Mouse (Mus musculus): ENCODE results near the gene Tdrd7. TPM values are rescaled to one million over a fixed set of nuclear protein-coding genes. Genes with fewer than 3 reads are reported as not detected.

Tdrd7 gene
- polyA plus RNA-seq, 1 experiment from 2014 or later, result 30.0 TPM

GRCm38 (mm10) chr4:46068573-46068972 lies 103.4 kb downstream of the Tdrd7 start:
- ATAC-seq, result no peak
- Histone ChIP-seq H3K9ac (ENCODE audit: low read depth, low read length) (no peak overlapping the region), H3K27me3 (replicated peaks; ENCODE audit: control insufficient read depth, insufficient read depth, low read length) (no peaks in the 10 kb centered on the region), H3K36me3 (ENCODE audit: control insufficient read depth, insufficient read depth, low read length) (no peaks in the 10 kb centered on the region), H3K4me1 (ENCODE audit: control insufficient read depth, insufficient read depth, low read depth, low read length) (no peaks in the 10 kb centered on the region), H3K4me2 (ENCODE audit: low read length) (no peak overlapping the region), H3K9me3 (ENCODE audit: control insufficient read depth, low read length) (no peaks in the 10 kb centered on the region), H3K27ac (ENCODE audit: low read depth, low read length) (no peak overlapping the region), H3K4me3 (ENCODE audit: low read length) (no peak overlapping the region)
- WGBS, result 45% methylated on average over 1 of the region's 1 CpGs

- Histone ChIP-seq H3K9me3 (ENCODE audit: control insufficient read depth, low read length) (no peaks in the 10 kb centered on the region), H3K27ac (ENCODE audit: low read depth, low read length) (no peak overlapping the region), H3K9ac (ENCODE audit: low read depth, low read length) (no peak overlapping the region), H3K4me3 (ENCODE audit: low read length) (no peak overlapping the region), H3K36me3 (ENCODE audit: control insufficient read depth, insufficient read depth, low read length) (no peaks in the 10 kb centered on the region), H3K4me2 (ENCODE audit: low read length) (no peak overlapping the region), H3K27me3 (replicated peaks; ENCODE audit: control insufficient read depth, insufficient read depth, low read length) (no peaks in the 10 kb centered on the region), H3K4me1 (ENCODE audit: control insufficient read depth, insufficient read depth, low read depth, low read length) (no peaks in the 10 kb centered on the region)
- WGBS, result 55% methylated on average over 6 of the region's 6 CpGs
- ATAC-seq, result peak; percentile 45; the same call in 1 of the 2 replicates
These were observed 104.8 kb downstream of the Tdrd7 start for GRCm38 (mm10) chr4:46069851-46070482.

- WGBS, result 82% methylated on average over 6 of the region's 6 CpGs
- Histone ChIP-seq H3K4me2 (ENCODE audit: low read length) (no peak overlapping the region), H3K36me3 (ENCODE audit: control insufficient read depth, insufficient read depth, low read length) (no peaks in the 10 kb centered on the region)
These were observed 107.5 kb downstream of the Tdrd7 start for GRCm38 (mm10) chr4:46072631-46073030.

GRCm38 (mm10) chr4:46073736-46074135 lies 108.6 kb downstream of the Tdrd7 start:
- Histone ChIP-seq H3K27me3 (replicated peaks; ENCODE audit: control insufficient read depth, insufficient read depth, low read length) (no peaks in the 10 kb centered on the region), H3K36me3 (ENCODE audit: control insufficient read depth, insufficient read depth, low read length) (no peaks in the 10 kb centered on the region), H3K4me1 (ENCODE audit: control insufficient read depth, insufficient read depth, low read depth, low read length) (no peaks in the 10 kb centered on the region), H3K4me2 (ENCODE audit: low read length) (no peak overlapping the region), H3K9ac (ENCODE audit: low read depth, low read length) (no peak overlapping the region), H3K27ac (ENCODE audit: low read depth, low read length) (no peak overlapping the region), H3K9me3 (ENCODE audit: control insufficient read depth, low read length) (no peaks in the 10 kb centered on the region), H3K4me3 (ENCODE audit: low read length) (no peak overlapping the region)
- no peak for ATAC-seq
- 50% methylated on average over 4 of the region's 4 CpGs for WGBS

More at GRCm38 (mm10) chr4:46072631-46073030, 107.5 kb downstream of the Tdrd7 start:
- Histone ChIP-seq H3K9ac (ENCODE audit: low read depth, low read length) (no peak overlapping the region), H3K4me1 (ENCODE audit: control insufficient read depth, insufficient read depth, low read depth, low read length) (no peaks in the 10 kb centered on the region), H3K27me3 (replicated peaks; ENCODE audit: control insufficient read depth, insufficient read depth, low read length) (no peaks in the 10 kb centered on the region), H3K27ac (ENCODE audit: low read depth, low read length) (no peak overlapping the region), H3K4me3 (ENCODE audit: low read length) (no peak overlapping the region), H3K9me3 (ENCODE audit: control insufficient read depth, low read length) (no peaks in the 10 kb centered on the region)
- ATAC-seq, result no peak

- H3K27me3 ChIP-seq (replicated peaks; ENCODE audit: control insufficient read depth, insufficient read depth, low read length), result no peaks in the 10 kb centered on the region
- H3K9ac ChIP-seq (ENCODE audit: low read depth, low read length), result no peak overlapping the region
- H3K4me3 ChIP-seq (ENCODE audit: low read length), result no peak overlapping the region
- H3K4me2 ChIP-seq (ENCODE audit: low read length), result no peak overlapping the region
- no peak for ATAC-seq
- H3K27ac ChIP-seq (ENCODE audit: low read depth, low read length), result no peak overlapping the region
- H3K4me1 ChIP-seq (ENCODE audit: control insufficient read depth, insufficient read depth, low read depth, low read length), result no peaks in the 10 kb centered on the region
- 87% methylated on average over 3 of the region's 3 CpGs for WGBS
- no peaks in the 10 kb centered on the region for H3K9me3 ChIP-seq (ENCODE audit: control insufficient read depth, low read length)
- no peaks in the 10 kb centered on the region for H3K36me3 ChIP-seq (ENCODE audit: control insufficient read depth, insufficient read depth, low read length)
These were observed 110.5 kb downstream of the Tdrd7 start for GRCm38 (mm10) chr4:46075664-46076063.

DNA sequence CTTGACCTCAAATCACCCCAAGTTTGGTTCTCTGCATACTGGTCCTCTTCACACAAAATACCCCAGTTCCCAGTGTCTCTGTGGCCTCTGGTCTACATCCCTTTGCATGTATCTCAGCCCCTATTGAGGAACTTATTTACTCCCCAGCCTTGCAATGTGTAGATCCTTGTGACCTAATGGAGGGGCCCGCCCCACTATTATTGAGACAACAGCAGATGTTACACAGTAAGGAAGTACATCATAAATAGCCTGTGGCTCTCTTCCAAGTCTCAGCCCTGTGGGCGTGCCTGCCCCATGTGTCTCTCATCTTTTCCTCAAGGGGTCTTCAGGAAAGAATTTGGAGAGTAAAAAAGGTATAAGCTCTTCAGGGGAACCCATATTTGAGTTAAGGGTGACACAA lies 111.8 kb downstream of the Tdrd7 start:
- no peak for ATAC-seq
- no peak overlapping the region for H3K4me3 ChIP-seq (ENCODE audit: low read length)
- no peaks in the 10 kb centered on the region for H3K4me1 ChIP-seq (ENCODE audit: control insufficient read depth, insufficient read depth, low read depth, low read length)
- H3K27ac ChIP-seq (ENCODE audit: low read depth, low read length), result no peak overlapping the region
- no peak overlapping the region for H3K9ac ChIP-seq (ENCODE audit: low read depth, low read length)
- no peak overlapping the region for H3K4me2 ChIP-seq (ENCODE audit: low read length)
- H3K9me3 ChIP-seq (ENCODE audit: control insufficient read depth, low read length), result no peaks in the 10 kb centered on the region
- H3K27me3 ChIP-seq (replicated peaks; ENCODE audit: control insufficient read depth, insufficient read depth, low read length), result no peaks in the 10 kb centered on the region
- WGBS, result 59% methylated on average over 2 of the region's 2 CpGs
- no peaks in the 10 kb centered on the region for H3K36me3 ChIP-seq (ENCODE audit: control insufficient read depth, insufficient read depth, low read length)

DNA sequence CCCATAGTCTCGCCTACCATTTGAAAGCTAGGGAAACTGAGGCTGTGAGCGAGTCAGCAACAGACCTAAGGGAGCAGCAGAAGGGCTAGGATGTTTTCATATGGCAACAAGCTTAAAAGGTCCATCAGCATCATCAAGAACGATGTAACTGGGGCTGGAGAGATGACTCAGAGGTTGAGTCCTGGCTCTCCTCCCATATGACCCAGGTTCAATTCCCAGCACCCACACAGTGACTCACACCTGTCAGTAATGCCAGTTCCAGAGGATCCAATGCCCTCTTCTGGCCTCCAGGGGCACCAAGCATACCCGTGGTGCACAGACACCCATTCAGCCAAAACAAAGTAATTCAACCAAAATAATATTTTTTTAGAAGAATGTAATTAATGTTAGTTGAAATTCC lies 115.1 kb downstream of the Tdrd7 start:
- Histone ChIP-seq H3K27me3 (replicated peaks; ENCODE audit: control insufficient read depth, insufficient read depth, low read length) (no peaks in the 10 kb centered on the region), H3K9me3 (ENCODE audit: control insufficient read depth, low read length) (no peaks in the 10 kb centered on the region), H3K4me3 (ENCODE audit: low read length) (no peak overlapping the region), H3K36me3 (ENCODE audit: control insufficient read depth, insufficient read depth, low read length) (no peaks in the 10 kb centered on the region), H3K4me2 (ENCODE audit: low read length) (no peak overlapping the region), H3K9ac (ENCODE audit: low read depth, low read length) (no peak overlapping the region), H3K4me1 (ENCODE audit: control insufficient read depth, insufficient read depth, low read depth, low read length) (peaks cover 4% of the 10 kb centered on the region; the same call in 1 of the 2 replicates), H3K27ac (ENCODE audit: low read depth, low read length) (no peak overlapping the region)
- ATAC-seq, result no peak
- WGBS, result 92% methylated on average over 4 of the region's 4 CpGs

DNA sequence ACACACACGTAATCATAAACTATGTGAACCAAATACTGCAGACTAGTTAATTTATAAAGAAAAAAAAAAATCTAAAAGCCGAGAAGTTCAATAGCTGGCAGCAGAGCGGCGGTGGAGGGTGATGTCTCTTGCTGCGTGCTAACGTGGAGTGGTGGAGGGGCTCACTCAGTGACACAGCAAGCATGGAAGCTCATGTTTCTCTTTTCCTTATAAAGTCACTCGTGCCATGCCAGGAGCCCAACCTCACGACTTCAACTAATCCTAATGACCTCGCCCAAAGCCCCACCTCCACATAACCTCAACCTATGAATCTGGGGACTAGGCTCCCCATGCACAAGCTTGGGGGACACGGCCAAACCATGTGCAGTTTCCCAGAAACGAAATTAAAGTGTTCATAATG lies 117.4 kb downstream of the Tdrd7 start:
- Histone ChIP-seq H3K9me3 (ENCODE audit: control insufficient read depth, low read length) (no peaks in the 10 kb centered on the region), H3K27ac (ENCODE audit: low read depth, low read length) (no peak overlapping the region), H3K4me3 (ENCODE audit: low read length) (no peak overlapping the region), H3K4me1 (ENCODE audit: control insufficient read depth, insufficient read depth, low read depth, low read length) (peaks cover 4% of the 10 kb centered on the region; the same call in 1 of the 2 replicates), H3K4me2 (ENCODE audit: low read length) (no peak overlapping the region), H3K36me3 (ENCODE audit: control insufficient read depth, insufficient read depth, low read length) (no peaks in the 10 kb centered on the region), H3K9ac (ENCODE audit: low read depth, low read length) (no peak overlapping the region), H3K27me3 (replicated peaks; ENCODE audit: control insufficient read depth, insufficient read depth, low read length) (no peaks in the 10 kb centered on the region)
- WGBS, result 85% methylated on average over 11 of the region's 11 CpGs
- no peak for ATAC-seq
